Mouse (Mus musculus) spleen, postnatal 4 days (tissue): Measurements from ENCODE around the gene Syde1.
A peak's percentile ranks its signal among the peaks of the same experiment; 100 is the strongest.
"Not testable (repeated sequence)": the region's sequence is repeated elsewhere in the genome, so short reads cannot be mapped to it uniquely, and the experiment has no call there.

Experiments used
- DNase-seq, 2 experiments: peaks; one replicate each; pipeline ENCODE4 v3.0.0; 2022; ENCODE audit warnings: low spot score in 2 of 2

The Syde1 gene

DNA sequence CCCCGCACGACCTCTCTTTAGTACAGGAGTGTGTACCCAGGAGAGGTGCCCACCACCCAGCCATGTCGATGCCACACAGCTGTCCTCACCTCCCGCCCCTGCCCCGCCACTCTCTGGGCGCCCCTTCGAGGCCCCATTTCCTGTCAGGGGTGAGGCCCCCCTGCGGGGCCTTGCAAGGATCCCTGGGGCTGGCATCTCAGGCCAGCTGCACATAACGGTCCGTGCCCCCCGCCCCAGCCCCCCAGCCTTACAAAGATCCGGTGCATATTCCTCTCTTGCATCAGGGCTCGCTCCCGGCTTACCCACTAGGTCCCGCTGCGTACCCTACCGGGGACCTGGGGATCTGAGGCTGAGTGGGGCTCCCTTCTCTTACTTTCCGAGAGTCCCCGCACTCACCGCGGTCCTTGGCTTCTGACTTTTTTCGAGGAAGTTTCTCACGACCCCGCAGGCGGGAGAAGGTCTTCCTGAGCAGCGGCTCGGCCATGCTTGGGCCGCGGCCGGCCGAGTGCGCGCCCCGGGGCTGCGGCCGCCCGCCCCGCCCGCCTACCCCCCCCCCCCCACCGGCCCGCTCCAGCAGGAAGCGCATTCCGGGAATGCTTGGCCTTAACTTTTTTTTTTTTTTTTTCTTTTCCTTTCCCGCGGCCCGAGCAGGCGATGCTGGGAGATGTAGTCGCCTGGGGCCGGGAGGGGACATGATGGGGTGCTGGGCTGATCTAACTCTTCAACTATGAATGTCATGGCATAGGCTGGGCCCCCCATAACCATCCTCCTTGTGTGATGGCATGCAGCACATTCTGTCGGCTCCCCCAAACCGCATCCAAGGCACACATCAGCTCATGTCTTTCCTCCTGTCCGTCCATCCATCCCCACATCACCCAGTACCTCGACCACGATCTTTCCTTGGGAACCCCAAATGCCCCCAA, at the start of gene Syde1:
Gene Syde1, minus strand, starts transcription at position 559 of the 923 bp plus-strand sequence.
- peak; percentile 34 to 69 for DNase-seq

- no peak for DNase-seq
These were observed 40.5 kb upstream of the Syde1 start for GRCm38 (mm10) chr10:78632311-78632710.

GRCm38 (mm10) chr10:78630194-78630593, 38.4 kb upstream of the Syde1 start:
- DNase-seq = no peak

DNA sequence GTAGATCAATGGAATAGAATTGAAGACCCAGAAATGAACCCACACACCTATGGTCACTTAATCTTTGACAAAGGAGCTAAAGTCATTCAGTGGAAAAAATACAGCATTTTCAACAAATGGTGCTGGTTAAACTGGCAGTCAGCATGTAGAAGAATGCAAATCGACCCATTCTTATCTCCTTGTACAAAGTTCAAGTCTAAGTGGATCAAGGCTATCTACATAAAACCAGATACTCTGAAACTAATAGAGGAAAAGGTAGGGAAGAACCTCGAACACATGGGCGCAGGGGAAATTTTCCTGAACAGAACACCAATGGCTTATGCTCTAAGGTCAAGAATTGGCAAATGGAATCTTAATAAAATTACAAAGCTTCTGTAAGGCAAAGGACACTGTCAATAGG, 31.4 kb upstream of the Syde1 start:
- not testable (repeated sequence) for DNase-seq

- no peak for DNase-seq
These were observed 26.2 kb upstream of the Syde1 start, which contains the start of gene Olfr1357 for GRCm38 (mm10) chr10:78617974-78618373. Olfr1357 (minus strand) TSS chr10:78618074.

DNA sequence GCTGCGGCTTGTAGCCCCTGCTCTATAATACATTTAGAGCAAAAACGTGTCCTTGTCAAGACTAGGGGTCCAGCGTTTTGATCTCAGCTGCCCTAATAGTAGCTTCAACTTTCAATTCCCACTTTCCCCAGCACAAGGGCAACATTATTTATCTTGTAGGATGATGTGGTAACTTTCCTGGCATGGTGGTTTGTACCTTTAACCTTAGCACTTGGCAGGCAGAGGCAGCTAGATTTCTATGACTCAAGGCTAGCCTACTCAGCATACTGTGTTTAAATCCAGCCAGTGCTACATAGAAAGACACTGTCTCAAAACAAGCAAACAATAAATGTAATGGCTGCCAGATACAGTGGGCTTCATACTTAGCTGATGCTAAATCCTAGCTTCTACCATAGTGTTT, 15.8 kb upstream of the Syde1 start:
- DNase-seq = no peak

DNA sequence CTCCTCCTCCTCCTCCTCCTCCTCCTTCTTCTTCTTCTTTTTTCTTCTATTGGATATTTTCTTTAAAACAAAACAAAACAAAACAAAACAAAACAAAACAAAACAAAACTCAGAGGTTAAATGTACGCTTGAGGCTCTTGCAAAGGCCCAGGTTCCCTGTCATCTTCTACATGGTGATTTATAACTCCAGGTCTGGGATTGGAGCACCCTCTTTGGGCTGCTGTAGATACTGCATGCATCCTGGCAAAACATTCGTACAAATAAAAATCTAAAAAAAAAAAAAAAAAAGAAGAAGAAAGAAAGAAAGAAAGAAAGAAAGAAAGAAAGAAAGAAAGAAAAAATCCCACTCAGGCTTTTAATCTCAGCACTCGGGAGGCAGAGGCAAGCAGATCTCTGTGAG, 13.3 kb upstream of the Syde1 start:
- DNase-seq = no peak

DNA sequence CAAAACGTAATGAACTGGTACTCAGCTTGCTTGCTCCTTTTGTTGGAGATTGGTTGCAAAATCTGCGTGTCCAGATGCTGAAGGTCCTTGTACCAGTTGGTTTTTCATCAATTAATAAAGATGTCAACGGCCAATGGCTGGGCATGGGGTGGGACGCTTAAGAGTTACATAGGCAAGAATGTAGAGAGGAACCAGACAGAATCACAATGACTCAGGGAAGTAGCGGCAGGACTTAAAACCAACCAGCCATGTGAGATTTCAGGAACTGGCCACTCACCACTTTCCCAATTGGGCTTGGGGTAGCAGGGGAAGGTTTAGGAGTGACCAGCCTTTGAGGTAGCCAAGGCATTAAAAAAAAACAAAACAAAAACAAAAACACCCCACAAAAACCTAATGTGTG, 8.1 kb upstream of the Syde1 start:
- no peak for DNase-seq

DNA sequence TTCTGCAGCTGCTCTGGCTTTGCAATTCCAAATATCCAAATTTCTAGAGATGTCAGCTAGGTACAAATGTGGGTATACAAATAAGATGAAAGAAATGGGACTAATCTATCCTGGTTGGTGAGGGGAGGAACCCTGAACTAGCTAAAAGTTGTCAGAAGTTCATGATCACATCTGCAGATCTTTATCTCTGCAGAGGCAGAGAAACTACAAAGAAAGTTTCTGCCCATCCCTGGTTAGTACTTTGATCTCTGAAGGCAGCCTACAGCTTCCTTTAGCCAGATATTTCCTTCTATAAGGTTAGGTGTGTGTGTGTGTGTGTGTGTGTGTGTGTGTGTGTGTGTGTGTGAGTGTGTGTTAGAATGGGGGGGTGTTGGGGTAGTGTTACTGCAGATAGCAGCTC, 2.8 kb upstream of the Syde1 start:
- no peak for DNase-seq

DNA sequence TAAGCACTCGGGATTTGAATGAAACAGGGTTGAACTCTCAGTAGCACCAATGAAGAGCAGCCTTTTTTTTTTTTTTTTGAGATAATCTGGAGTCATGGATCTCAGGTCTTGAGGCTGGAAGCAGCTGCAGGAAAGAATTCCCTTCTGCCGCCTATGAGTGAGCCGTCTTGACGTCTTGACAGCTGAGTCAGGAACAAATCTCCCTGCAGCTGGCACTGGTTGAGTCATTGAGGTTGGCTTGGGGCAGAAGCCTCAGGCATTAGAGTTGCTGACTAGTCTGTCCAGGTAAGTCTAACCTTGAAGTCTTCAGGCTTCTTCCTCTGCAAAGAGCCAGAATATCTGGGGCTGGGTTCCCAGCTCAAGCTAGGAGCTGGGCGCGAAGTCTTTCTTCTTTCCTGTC, 2.4 kb upstream of the Syde1 start:
- DNase-seq = no peak

DNA sequence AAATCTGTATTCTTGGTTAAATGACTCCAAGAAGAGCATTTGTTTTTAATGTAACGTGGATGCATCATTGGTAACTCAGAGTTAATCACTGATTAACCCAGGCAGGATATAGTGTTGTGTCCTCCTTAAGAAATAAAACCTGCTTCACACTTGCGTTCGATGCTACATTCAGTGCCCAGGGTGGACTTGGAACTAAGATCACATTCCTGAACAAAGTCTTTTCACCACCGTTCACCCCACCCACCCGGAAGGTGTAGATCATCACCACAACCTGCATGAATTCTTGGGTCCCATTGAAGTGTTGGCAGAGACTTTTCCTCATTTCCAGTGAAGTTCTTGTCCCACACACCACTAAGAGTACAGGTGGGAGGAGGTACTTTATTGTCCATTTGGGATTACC, 2.0 kb upstream of the Syde1 start:
- DNase-seq = no peak

DNA sequence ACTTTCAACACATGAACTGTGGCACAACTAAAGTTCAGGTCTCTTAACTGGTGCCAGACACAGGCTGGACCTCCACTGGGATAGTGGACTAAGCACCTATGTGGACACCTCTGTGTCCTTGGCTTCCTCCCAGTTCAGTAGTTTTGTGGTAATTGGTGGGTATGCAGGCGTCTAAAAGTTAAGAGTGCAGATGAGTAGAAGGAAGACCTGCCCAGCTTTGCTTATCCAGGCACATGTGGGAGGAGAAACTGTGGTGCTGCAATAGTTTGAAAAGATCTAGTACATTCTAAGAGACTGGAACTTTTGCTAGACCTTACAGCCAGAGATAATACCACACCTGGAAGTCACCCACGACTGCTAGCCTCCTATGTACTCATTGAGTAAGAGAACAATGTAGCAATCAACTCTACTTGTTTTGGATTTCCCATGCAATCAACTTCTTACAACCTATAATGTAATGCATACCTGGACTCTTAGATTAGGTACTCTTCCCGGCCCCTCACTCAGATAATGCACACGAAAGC, 1.2 kb upstream of the Syde1 start:
- no peak for DNase-seq

- no peak for DNase-seq
These were observed 1.0 kb downstream of the Syde1 start for GRCm38 (mm10) chr10:78590744-78591143.

DNA sequence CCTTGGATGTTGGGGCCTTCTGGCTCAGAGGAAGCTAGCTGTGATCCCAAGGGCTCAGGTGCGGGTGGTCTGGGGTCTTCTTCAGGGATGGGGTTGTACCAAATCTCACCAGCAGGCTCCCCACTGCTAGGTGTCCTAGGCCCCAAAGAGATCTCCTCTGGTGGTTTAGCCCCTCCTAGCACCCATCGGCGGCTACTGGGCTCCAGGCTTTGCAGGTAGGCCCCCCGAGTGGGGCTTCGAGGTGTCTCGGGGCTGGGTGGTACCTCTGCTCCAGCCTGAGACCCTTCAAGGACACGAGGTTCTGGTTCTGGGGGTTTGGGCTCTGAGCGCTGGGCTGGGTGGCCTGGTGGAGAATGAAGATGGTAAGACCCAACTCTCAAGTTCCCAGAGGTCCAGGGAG, 1.9 kb downstream of the Syde1 start:
- DNase-seq = no peak

- no peak for DNase-seq
These were observed 2.5 kb downstream of the Syde1 start for GRCm38 (mm10) chr10:78589291-78589690.

DNA sequence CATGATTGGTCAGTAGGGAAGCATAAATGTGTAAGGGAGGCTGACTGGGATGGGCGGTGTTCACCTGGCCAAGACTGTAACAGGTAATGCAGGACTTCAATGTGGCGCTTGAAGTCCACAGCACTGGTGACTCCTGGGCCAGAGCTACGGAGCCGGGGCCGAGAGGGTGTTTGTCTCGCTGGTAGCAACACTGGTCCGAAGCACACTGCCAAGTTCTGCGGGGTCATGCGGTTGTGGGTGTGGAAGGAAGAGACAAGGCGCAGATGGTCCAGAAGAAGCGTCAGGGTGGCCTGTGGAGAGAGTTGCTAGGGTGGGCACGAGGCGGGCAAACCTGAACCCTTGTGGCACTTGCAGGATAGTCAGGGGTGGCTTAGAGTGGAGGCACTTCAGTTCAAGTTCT, 5.7 kb downstream of the Syde1 start:
- no peak for DNase-seq

GRCm38 (mm10) chr10:78585606-78586005, 6.2 kb downstream of the Syde1 start:
- DNase-seq = no peak

GRCm38 (mm10) chr10:78584996-78585395, 6.8 kb downstream of the Syde1 start:
- no peak for DNase-seq

DNA sequence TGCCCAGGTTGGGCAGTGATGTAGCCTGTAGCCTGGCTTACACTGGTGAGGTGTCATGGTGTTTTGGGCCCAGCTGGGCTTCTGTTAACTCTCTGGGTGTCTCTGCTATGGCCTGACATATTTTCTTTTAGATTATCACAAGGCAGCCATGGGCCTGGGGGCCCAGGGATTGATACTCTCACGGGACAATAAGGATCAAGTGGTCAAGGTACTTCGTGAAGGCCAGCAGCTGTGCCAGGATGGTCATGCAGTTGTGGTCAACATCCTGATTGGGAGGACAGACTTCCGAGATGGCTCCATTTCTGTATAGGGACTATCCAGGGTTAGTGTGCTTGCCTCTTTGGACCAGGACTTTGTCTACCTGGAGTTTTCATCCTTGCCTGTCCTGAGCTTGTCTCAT, 7.8 kb downstream of the Syde1 start:
- no peak for DNase-seq

DNA sequence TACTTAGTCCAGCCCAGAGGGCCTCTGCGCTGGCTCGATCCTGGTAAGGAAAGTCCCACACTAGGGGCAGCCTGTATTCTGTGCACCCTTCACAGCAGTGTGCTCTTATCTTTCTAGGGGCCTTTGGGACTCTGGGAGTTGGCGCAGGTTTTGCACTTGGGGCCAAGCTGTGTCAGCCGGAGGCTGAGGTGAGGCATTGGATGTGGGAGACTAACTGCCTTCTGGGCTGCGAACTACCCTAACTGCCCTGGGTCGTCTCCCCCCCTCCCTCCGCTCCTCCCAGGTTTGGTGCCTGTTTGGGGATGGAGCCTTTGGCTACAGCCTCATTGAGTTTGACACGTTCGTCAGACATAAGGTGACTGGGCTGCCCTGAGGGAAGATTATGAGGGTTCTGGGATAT, 8.4 kb downstream of the Syde1 start:
- DNase-seq = no peak

- no peak for DNase-seq
These were observed 10.6 kb downstream of the Syde1 start for GRCm38 (mm10) chr10:78581121-78581520.

DNA sequence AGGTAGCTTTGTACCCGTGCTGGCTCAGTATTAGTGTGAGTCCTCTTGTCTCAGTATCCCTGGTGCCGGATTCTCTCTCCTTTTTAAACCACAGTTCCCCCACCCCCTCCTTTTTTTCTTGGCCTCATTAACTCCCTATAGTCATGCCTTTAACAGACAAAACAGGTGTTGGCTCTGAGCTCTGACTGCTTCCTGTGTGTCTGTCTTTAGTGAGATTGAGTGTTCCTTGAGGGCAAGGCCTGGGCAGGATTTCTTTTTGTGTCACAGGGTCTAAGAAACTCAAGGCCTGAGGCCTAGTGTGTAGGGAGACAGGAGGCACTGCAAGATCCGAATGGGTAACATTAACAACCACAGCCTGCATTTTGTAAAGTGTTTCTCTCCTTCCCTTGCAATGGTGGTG, 13.6 kb downstream of the Syde1 start:
- DNase-seq = no peak

- DNase-seq = no peak
These were observed 15.2 kb downstream of the Syde1 start for GRCm38 (mm10) chr10:78576435-78577184.
